Mouse (Mus musculus) cerebellum, postnatal 14 days (tissue): ENCODE measurements around the gene Mzt1.

Experiments
- DNase-seq, 2 experiments: peaks; one replicate each; pipeline ENCODE4 v3.0.0; 2021; ENCODE audit warnings: mixed read lengths in 2 of 2

Mzt1 gene

DNA sequence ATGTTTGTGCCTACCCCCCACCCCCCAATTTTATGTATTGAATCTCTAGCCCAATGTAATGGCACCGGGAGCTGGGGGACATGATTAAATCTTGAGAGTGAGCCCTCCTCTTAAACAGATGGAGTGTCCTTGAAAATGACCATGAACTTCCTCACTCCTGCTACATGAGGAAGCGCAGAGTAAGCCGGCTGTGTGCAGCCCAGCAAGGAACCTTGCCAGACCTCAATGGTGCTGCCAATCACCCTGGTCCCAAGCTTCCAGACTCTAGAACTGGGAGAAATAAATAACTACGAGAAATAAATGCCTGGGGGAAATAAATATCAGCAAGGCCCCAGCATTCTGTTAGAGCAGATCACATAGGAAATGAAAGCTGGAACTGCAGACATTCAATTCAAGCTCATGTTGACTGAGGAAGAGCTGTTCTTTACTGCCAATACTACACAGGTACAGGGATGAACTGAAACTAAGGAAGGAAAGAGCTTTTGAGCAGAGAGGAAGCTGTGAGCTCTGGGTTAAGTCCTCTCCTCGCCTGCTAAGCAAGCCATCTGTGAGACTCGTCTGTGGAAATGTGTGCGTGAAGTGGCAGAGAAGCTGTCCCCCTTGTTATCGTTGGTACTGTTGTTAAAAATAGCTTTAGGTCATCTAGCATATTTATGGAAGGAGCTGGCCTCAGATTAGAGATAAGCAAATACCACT is 35.6 kb downstream of the Mzt1 start:
- DNase-seq: peak; percentile 58 to 60

DNA sequence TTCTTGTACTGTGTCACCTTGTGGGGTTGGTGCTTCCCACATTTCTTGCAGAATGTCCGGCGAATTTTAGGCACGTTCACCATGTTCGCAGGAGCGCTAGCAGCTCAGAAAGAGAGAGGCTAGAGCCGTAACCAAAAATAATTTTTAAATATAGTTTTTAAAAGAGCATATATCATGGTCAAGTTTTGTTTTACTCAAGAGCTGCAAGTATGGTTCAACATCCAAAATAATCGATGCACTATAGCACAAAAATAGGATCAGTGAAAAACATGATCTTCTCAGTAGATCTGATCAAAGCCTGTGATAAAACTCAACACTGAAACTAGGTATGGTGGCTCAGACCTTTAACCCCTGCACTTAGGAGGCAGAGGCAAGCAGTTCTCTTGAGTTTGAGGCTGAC is 51.7 kb downstream of the Mzt1 start, which contains the start of gene Rpl36a-ps1:
Gene Rpl36a-ps1, minus strand, starts transcription at position 101 of the 400 bp plus-strand sequence.
- no peak for DNase-seq

DNA sequence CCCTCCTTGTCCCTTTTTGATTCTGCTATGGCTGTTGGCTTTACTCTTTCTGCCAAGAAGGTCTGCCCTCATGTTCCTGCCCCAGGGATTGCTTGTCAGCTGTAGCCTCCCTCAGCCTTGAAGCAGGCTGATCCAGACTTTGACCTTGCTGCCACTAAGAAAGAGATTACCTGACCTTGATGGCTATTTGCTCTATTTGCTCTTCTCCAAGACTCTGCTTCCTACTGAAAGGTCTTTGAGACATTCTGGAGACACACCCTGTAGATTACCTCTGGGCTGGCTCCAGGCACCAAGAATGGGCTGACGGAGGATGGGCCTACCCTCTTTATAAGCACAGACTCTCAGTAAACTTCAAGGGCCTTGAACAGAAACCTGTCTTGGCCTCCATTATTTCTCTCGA is 53.5 kb downstream of the Mzt1 start:
- no peak for DNase-seq

DNA sequence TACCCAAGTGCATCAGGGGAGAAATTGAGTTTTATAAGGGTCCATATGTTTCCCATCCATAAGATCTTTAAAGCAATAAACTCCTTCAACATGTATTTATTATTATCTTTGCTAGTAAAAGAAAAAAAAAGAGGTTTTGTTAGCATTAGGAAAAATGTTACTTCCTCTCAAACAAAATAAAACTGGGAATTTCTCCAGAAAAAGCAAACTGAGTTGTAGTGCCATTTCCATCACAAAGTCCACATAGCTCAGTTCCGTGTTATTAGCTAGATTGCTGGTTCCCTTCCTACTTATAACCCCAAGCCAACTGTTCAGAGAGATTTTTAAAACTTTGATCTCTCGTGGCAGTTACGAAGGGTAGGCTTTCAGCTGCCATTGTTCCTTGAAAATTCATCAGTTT is 55.3 kb downstream of the Mzt1 start:
- DNase-seq: no peak

DNA sequence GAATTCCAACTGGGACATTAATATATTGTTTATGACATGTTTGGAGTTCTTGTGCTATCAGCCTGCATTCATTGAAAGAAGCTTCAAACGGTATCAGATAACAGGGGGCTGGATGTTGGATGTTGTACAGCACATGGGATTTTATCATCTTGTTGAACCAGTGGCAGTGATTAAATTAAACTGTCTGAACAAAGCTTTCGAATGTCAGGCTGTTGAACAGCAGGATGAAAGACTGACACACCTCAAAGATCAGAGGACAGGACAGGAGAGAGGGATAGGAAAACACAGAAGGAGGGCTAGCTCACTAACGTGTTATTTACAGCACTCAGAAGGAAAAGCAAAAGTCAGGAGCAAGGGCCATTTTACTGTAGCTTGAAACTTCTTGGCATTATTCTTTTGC is 56.1 kb downstream of the Mzt1 start:
- no peak for DNase-seq
